Mouse (Mus musculus) embryonic fibroblast, embryonic 13.5 days (primary cell): ENCODE measurements around the gene Lrrc58.

Experiments
- CTCF ChIP-seq: IDR thresholded peaks from 2 replicates; pipeline ENCODE4 v1.5.1; 2011; ENCODE audit warnings: mild to moderate bottlenecking, control low read depth, low read length, moderate library complexity, borderline replicate concordance; ENCODE audit not compliant: insufficient read depth
- POLR2A ChIP-seq: IDR thresholded peaks from 2 replicates; pipeline ENCODE4 v1.6.1; 2011; ENCODE audit warnings: low read depth, mild to moderate bottlenecking, control low read depth, low read length, moderate library complexity

DNA sequence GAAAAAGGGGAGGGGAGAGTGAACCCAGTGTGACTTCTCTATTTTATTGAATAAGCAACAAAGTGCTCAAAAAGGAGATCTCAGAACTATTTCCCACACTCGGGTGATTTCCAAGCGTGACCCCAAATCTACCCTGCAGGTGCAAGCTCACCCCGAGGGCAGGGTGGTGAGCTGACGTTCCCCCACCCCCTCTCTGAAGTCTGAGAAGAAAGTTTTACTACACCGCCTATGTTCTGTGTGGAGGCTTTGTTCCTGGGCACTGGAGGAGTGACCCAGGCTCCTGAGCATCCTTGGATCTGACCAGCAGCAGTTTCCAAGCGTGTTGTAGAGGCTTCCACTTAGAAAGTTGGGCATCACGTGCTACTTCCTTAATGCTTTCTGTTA, 48.6 kb downstream of the Lrrc58 start:
- TF ChIP-seq CTCF (no peak), POLR2A (no peak)
